Mouse (Mus musculus) heart, adult 18-20 months (tissue): ENCODE data around the gene Ufd1. TPM values are rescaled to one million over a fixed set of nuclear protein-coding genes. Genes with fewer than 3 reads are reported as not detected.
A peak's percentile ranks its signal among the peaks of the same experiment; 100 is the strongest.

Experiments used
- DNase-seq, 2 experiments: peaks; one replicate each; pipeline ENCODE4 v3.0.0; 2021 to 2022; ENCODE audit warnings: mixed read lengths in 1 of 2
- long read RNA-seq, 2 experiments: library from polyadenylated mRNA; stranded (forward); transcript quantifications; one replicate each; pipeline ENCODE4 v2.0.0; 2021
- total RNA-seq, 2 experiments: library from RNA; stranded (reverse); gene quantifications; 2 replicates each; pipeline ENCODE4 v1.2.3; 2021

Ufd1 gene
- 10 to 100 TPM; 52.6 to 55.1 TPM for total RNA-seq
- long read RNA-seq, experiment 1, transcript Ufd1-201 (12 exons, 1,996 nt), result major isoform, 51 of 58 reads
- long read RNA-seq, experiment 1, partial matches to known transcripts, result 2 of 58 reads
- long read RNA-seq, experiment 1, other reads (novel, unspliced or antisense), result 5 of 58 reads
- long read RNA-seq, experiment 2, transcript Ufd1-201 (12 exons, 1,996 nt), result major isoform, 21 of 24 reads
- long read RNA-seq, experiment 2, partial matches to known transcripts, result 0 of 24 reads
- long read RNA-seq, experiment 2, other reads (novel, unspliced or antisense), result 3 of 24 reads

- peak; percentile 94 to 96 for DNase-seq
Measured at GRCm38 (mm10) chr16:18811468-18812384, at the start of gene Ufd1, which contains the start of gene Cdc45. Gene Ufd1 (plus strand): TSS chr16:18811779. Gene Cdc45 (minus strand): TSS chr16:18811987.

- DNase-seq, result no peak
Measured at GRCm38 (mm10) chr16:18762960-18763359, 48.6 kb upstream of the Ufd1 start.

GRCm38 (mm10) chr16:18766390-18766789 lies 45.2 kb upstream of the Ufd1 start:
- no peak for DNase-seq

GRCm38 (mm10) chr16:18769501-18769900 lies 42.1 kb upstream of the Ufd1 start:
- DNase-seq, result no peak

- DNase-seq, result no peak
Measured at GRCm38 (mm10) chr16:18773936-18774335, 37.6 kb upstream of the Ufd1 start.

GRCm38 (mm10) chr16:18775621-18776555 lies 35.7 kb upstream of the Ufd1 start:
- peak; percentile 37 to 76 for DNase-seq

GRCm38 (mm10) chr16:18776556-18777100 lies 35.0 kb upstream of the Ufd1 start, which contains the start of gene Cldn5:
Gene Cldn5 (plus strand): TSS chr16:18776847.
- DNase-seq, result peak; percentile 51 to 84

GRCm38 (mm10) chr16:18777101-18778080 lies 34.2 kb upstream of the Ufd1 start:
- DNase-seq, result peak in 1 of 2 experiments; percentile 23

GRCm38 (mm10) chr16:18778461-18778860 lies 33.1 kb upstream of the Ufd1 start:
- DNase-seq, result no peak

- no peak for DNase-seq
Measured at GRCm38 (mm10) chr16:18781810-18782209, 29.8 kb upstream of the Ufd1 start.

- no peak for DNase-seq
Measured at GRCm38 (mm10) chr16:18785025-18785424, 26.6 kb upstream of the Ufd1 start.

- no peak for DNase-seq
Measured at GRCm38 (mm10) chr16:18785485-18785884, 26.1 kb upstream of the Ufd1 start.

GRCm38 (mm10) chr16:18786652-18787051 lies 24.9 kb upstream of the Ufd1 start:
- no peak for DNase-seq

- peak in 1 of 2 experiments; percentile 6 for DNase-seq
Measured at GRCm38 (mm10) chr16:18788627-18789406, 22.8 kb upstream of the Ufd1 start.

GRCm38 (mm10) chr16:18795223-18795899 lies 16.2 kb upstream of the Ufd1 start:
- DNase-seq, result peak in 1 of 2 experiments; percentile 8

GRCm38 (mm10) chr16:18796645-18797044 lies 14.9 kb upstream of the Ufd1 start:
- DNase-seq, result no peak

GRCm38 (mm10) chr16:18798151-18798550 lies 13.4 kb upstream of the Ufd1 start:
- DNase-seq, result no peak

- peak; percentile 39 to 70 for DNase-seq
Measured at GRCm38 (mm10) chr16:18798841-18799240, 12.7 kb upstream of the Ufd1 start.

GRCm38 (mm10) chr16:18805746-18806145 lies 5.8 kb upstream of the Ufd1 start:
- DNase-seq, result peak in 1 of 2 experiments; percentile 12
